Mouse (Mus musculus) brain, embryonic 14.5 days (tissue): ENCODE results near the gene Traf4. TPM values are rescaled to one million over a fixed set of nuclear protein-coding genes. Genes with fewer than 3 reads are reported as not detected.

Experiments
- DNase-seq: peaks from one replicate; pipeline ENCODE4 v3.0.0-alpha.2; 2011; ENCODE audit warnings: low read depth
- CTCF ChIP-seq: fragments of 200-500 bp; IDR thresholded peaks from 2 replicates; pipeline ENCODE4 v1.5.1; 2012; ENCODE audit warnings: inconsistent platforms, mild to moderate bottlenecking, moderate library complexity, borderline replicate concordance; ENCODE audit not compliant: insufficient read depth, insufficient read length; ENCODE audit errors: extremely low read depth
- POLR2A ChIP-seq: fragments of 200-500 bp; IDR thresholded peaks from 2 replicates; pipeline ENCODE4 v1.6.1; 2012; ENCODE audit warnings: mild to moderate bottlenecking, inconsistent platforms, borderline replicate concordance; ENCODE audit not compliant: poor library complexity, insufficient read depth, insufficient read length, severe bottlenecking; ENCODE audit errors: extremely low read depth
- polyA plus RNA-seq: library from polyadenylated mRNA; depleted of rRNA; stranded (reverse); fragments of >200 nt; gene quantifications from 2 replicates; pipeline ENCODE4 v1.2.3, GENCODE M21; 2012; rRNA removed

The Traf4 gene
- polyA plus RNA-seq, result 204 and 250 TPM in 2 replicates

GRCm38 (mm10) chr11:78164924-78165760 is at the start of gene Traf4:
TSS of gene Traf4 (minus strand) at chr11:78165589.
- TF ChIP-seq POLR2A (peak; percentile 95), CTCF (no peak)
- DNase-seq, result peak; percentile 93

GRCm38 (mm10) chr11:78213086-78213817 is 47.9 kb upstream of the Traf4 start:
- no peak for DNase-seq
- TF ChIP-seq CTCF, result no peak
- TF ChIP-seq POLR2A, result no peak

GRCm38 (mm10) chr11:78211513-78211912 is 46.1 kb upstream of the Traf4 start:
- DNase-seq, result no peak
- TF ChIP-seq CTCF (no peak), POLR2A (no peak)

GRCm38 (mm10) chr11:78210615-78211014 is 45.2 kb upstream of the Traf4 start:
- TF ChIP-seq POLR2A (no peak), CTCF (no peak)

GRCm38 (mm10) chr11:78209886-78210285 is 44.5 kb upstream of the Traf4 start:
- DNase-seq, result no peak
- TF ChIP-seq POLR2A, result no peak
- no peak for TF ChIP-seq CTCF

More at GRCm38 (mm10) chr11:78210615-78211014, 45.2 kb upstream of the Traf4 start:
- no peak for DNase-seq

- no peak for DNase-seq
- no peak for TF ChIP-seq CTCF
- no peak for TF ChIP-seq POLR2A
Observed at GRCm38 (mm10) chr11:78207190-78207589, 41.8 kb upstream of the Traf4 start.

- no peak for TF ChIP-seq CTCF
- no peak for TF ChIP-seq POLR2A
Observed at GRCm38 (mm10) chr11:78205361-78206206, 40.2 kb upstream of the Traf4 start.

GRCm38 (mm10) chr11:78204287-78204686 is 38.9 kb upstream of the Traf4 start:
- TF ChIP-seq CTCF, result no peak
- TF ChIP-seq POLR2A, result no peak
- no peak for DNase-seq

More at GRCm38 (mm10) chr11:78205361-78206206, 40.2 kb upstream of the Traf4 start:
- DNase-seq, result no peak

- no peak for DNase-seq
- TF ChIP-seq CTCF (no peak), POLR2A (no peak)
Observed at GRCm38 (mm10) chr11:78202372-78202771, 37.0 kb upstream of the Traf4 start.

GRCm38 (mm10) chr11:78195101-78195863 is 29.9 kb upstream of the Traf4 start:
- no peak for DNase-seq
- TF ChIP-seq POLR2A, result no peak

- TF ChIP-seq CTCF (no peak), POLR2A (no peak)
- DNase-seq, result peak; percentile 55
Observed at GRCm38 (mm10) chr11:78194411-78195100, 29.2 kb upstream of the Traf4 start.
